Mouse (Mus musculus) embryonic facial prominence, embryonic 10.5 days (tissue): ENCODE measurements around the gene Vmn1r171. TPM values are rescaled to one million over a fixed set of nuclear protein-coding genes. Genes with fewer than 3 reads are reported as not detected.
"Not testable (repeated sequence)": the region's sequence is repeated elsewhere in the genome, so short reads cannot be mapped to it uniquely, and the experiment has no call there.

Source experiments
- DNase-seq: peaks from one replicate; pipeline ENCODE4 v3.0.0-alpha.2; 2017; ENCODE audit warnings: low spot score
- H3K27ac ChIP-seq: fragments of 300-500 bp; sonication (generic); replicated peaks from 2 replicates; pipeline ENCODE4 v1.5.1; 2016; ENCODE audit warnings: mild to moderate bottlenecking
- H3K27me3 ChIP-seq: fragments of 300-500 bp; sonication (generic); replicated peaks from 2 replicates; pipeline ENCODE4 v1.6.1; 2016; ENCODE audit warnings: low read depth, mild to moderate bottlenecking; ENCODE audit not compliant: poor library complexity, severe bottlenecking
- H3K36me3 ChIP-seq: fragments of 300-500 bp; sonication (generic); replicated peaks from 2 replicates; pipeline ENCODE4 v1.6.1; 2016; ENCODE audit warnings: mild to moderate bottlenecking, moderate library complexity
- H3K4me1 ChIP-seq: fragments of 300-500 bp; sonication (generic); 2 replicates; pipeline ENCODE4 v1.6.1; 2016
- H3K4me3 ChIP-seq: fragments of 300-500 bp; sonication (generic); 2 replicates; pipeline ENCODE4 v1.5.1; 2016; ENCODE audit warnings: mild to moderate bottlenecking, moderate library complexity
- H3K9me3 ChIP-seq: fragments of 300-500 bp; sonication (generic); 2 replicates; pipeline ENCODE4 v1.6.1; 2016; ENCODE audit warnings: mild to moderate bottlenecking
- WGBS: fragments of 180-500 bp; shearing (Covaris S2); methylation state at CpG from one replicate; pipeline ENCODE4 v1.1.7; 2016; 5-methylcytosine and 5-hydroxymethylcytosine counted together
- polyA plus RNA-seq: library from polyadenylated mRNA; unstranded; fragments of >200 nt; fragmentation: Nextera tagmentation; extraction: Ambion mirVana; gene quantifications from 2 replicates; pipeline ENCODE4 v1.2.1, GENCODE M21; 2016

Vmn1r171 gene
- polyA plus RNA-seq = not detected in 2 replicates

GRCm38 (mm10) chr7:23630422-23630821, at the start of gene Vmn1r171:
Gene Vmn1r171 (plus strand): TSS chr7:23630722.
- H3K4me3 ChIP-seq = no peak within 1 kb of the TSS
- no peaks in the 10 kb centered on the region for H3K27me3 ChIP-seq
- no peaks in the 10 kb centered on the region for H3K36me3 ChIP-seq
- peaks cover 38% of the 10 kb centered on the region for H3K9me3 ChIP-seq
- H3K27ac ChIP-seq = no peak within 1 kb of the TSS
- DNase-seq = no peak
- no peaks in the 10 kb centered on the region for H3K4me1 ChIP-seq

- H3K4me1 ChIP-seq, H3K4me3 ChIP-seq, H3K36me3 ChIP-seq, H3K27ac ChIP-seq, DNase-seq, H3K27me3 ChIP-seq: not testable (repeated sequence)
- peaks cover 11% of the 10 kb centered on the region; the same call in 1 of the 2 replicates for H3K9me3 ChIP-seq
- WGBS = 39% methylated on average over 1 of the region's 1 CpGs
Observed at GRCm38 (mm10) chr7:23605875-23606274, 24.6 kb upstream of the Vmn1r171 start, which contains the start of gene Vmn1r170. Gene Vmn1r170 (plus strand): TSS chr7:23606175.

- no peaks in the 10 kb centered on the region for H3K36me3 ChIP-seq
- H3K27me3 ChIP-seq = no peaks in the 10 kb centered on the region
- H3K9me3 ChIP-seq = peaks cover 6% of the 10 kb centered on the region; the same call in 1 of the 2 replicates
- no peak within 1 kb of the TSS for H3K27ac ChIP-seq
- no peak for DNase-seq
- no peak within 1 kb of the TSS for H3K4me3 ChIP-seq
- no peaks in the 10 kb centered on the region for H3K4me1 ChIP-seq
- 63% methylated on average over 2 of the region's 2 CpGs for WGBS
Observed at GRCm38 (mm10) chr7:23658016-23658415, 27.5 kb downstream of the Vmn1r171 start, which contains the start of gene Vmn1r172. Gene Vmn1r172 (plus strand): TSS chr7:23658316.

Other genes with a start within 250 kb of the Vmn1r171 start
- not detected in 2 replicates for gene Nlrp5, start 244.8 kb upstream of the Vmn1r171 start, polyA plus RNA-seq
- not detected in 2 replicates for gene Vmn1r167, start 123.5 kb upstream of the Vmn1r171 start, polyA plus RNA-seq
- gene Vmn1r168, start 91.0 kb upstream of the Vmn1r171 start, polyA plus RNA-seq = not detected in 2 replicates
- not detected in 2 replicates for gene Vmn1r169, start 55.2 kb upstream of the Vmn1r171 start, polyA plus RNA-seq
- not detected in 2 replicates for gene Vmn1r170, start 24.5 kb upstream of the Vmn1r171 start, polyA plus RNA-seq
- not detected in 2 replicates for gene Vmn1r172, start 27.6 kb downstream of the Vmn1r171 start, polyA plus RNA-seq
- not detected in 2 replicates for gene Vmn1r173, start 70.0 kb downstream of the Vmn1r171 start, polyA plus RNA-seq
- not detected in 2 replicates for gene Vmn1r174, start 121.5 kb downstream of the Vmn1r171 start, polyA plus RNA-seq
- not detected in 2 replicates for gene Vmn1r175, start 179.9 kb downstream of the Vmn1r171 start, polyA plus RNA-seq
- not detected in 2 replicates for gene Vmn1r176, start 206.7 kb downstream of the Vmn1r171 start, polyA plus RNA-seq
- gene Vmn1r177, start 235.7 kb downstream of the Vmn1r171 start, polyA plus RNA-seq = not detected in 2 replicates